Mouse (Mus musculus) small intestine, adult 2 months (tissue): ENCODE measurements around the gene Cntfr.

Experiments used
- CTCF ChIP-seq: fragments of 200-500 bp; IDR thresholded peaks from 2 replicates; pipeline ENCODE4 v1.5.1; 2012; ENCODE audit warnings: low read depth, mild to moderate bottlenecking, control low read depth, inconsistent platforms, low read length, moderate library complexity, mixed read lengths; ENCODE audit not compliant: insufficient replicate concordance, insufficient read length; ENCODE audit errors: extremely low read depth
- POLR2A ChIP-seq: fragments of 200-500 bp; IDR thresholded peaks from 2 replicates; pipeline ENCODE4 v1.6.1; 2012; ENCODE audit warnings: low read depth, mild to moderate bottlenecking, control low read depth, inconsistent platforms, low read length, moderate library complexity

DNA sequence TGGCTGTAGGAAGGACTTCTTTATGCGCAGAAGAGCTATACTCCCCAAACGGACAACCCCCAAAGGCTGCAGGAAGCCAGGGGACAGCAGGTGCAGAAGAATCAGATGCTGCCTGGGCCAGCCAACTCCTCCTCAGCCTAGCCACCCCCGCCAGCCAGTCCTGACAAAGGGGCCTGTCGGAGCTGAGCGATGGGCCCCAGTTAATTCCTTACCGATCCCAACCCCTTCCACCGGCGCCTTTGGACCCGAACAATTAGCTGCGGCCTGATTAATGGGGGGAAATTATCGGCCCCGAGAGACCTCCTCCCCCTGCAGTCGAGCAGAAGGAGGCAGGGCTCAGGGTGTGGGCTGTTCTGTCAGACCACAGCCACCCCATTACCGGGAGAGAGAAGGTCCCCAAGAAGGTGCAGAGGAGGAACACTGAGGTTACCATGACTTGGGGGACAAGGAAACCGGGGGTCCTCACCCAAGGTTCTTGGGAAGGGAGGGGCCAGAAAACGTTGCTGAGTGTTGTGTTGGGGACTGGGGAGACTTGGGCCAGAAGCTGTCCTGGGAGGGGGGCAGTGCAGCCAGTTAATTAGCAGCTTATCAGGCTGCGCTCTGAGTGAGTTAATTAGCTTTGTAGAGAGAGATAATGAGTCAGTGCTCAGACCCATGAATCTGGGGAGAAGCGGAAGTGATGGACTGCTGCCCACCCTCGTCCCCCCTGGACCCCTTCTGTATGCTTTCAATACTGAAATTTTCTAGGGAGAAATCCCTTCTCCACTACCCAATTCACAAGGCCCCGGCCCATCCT is 30.1 kb upstream of the Cntfr start:
- TF ChIP-seq POLR2A (no peak), CTCF (no peak)
